Mouse (Mus musculus) urinary bladder, postnatal 14 days (tissue): ENCODE results near the gene Spdye4b.

Experiments used
- DNase-seq: peaks from one replicate; pipeline ENCODE4 v3.0.0; 2021; ENCODE audit warnings: low spot score

The Spdye4b gene

DNA sequence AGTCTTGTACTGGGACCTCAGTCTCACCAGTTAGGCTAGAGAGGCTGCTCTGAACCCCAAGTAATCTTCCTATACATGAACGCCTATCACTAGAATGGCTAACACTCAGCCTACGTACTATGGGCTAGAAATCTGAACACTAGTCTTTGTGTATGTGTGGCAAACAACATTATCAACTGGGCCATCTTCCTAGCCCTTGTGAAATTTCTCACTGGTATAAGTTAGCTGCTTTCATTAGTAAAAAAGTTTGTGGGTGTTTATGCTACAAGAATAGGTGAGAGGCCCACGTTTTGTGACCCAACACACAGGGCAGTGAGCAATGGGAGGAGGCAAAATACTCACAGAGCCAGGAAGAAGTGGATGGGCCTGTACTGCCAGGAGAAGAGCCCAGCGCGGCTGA, 40.2 kb downstream of the Spdye4b start:
- no peak for DNase-seq

DNA sequence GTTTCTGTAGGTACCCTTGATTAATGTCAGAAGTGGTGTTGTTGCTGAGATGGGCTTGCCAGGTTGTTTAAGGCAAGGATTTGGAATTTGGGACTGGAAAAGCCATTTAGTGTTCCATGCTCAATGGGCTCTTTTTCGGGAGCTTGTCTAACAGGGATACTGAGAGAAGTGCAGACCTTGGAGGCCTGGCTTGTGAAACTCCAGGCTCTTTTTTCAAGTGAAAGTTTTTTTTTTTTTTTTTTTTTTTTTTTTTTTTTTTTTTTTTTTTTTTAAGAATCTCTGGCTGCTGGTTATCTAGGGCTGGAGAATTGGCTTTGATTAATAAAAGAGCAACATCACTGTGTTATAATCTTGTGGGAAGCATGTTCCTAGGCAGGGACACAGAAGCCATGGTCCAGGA, 41.5 kb downstream of the Spdye4b start:
- no peak for DNase-seq

DNA sequence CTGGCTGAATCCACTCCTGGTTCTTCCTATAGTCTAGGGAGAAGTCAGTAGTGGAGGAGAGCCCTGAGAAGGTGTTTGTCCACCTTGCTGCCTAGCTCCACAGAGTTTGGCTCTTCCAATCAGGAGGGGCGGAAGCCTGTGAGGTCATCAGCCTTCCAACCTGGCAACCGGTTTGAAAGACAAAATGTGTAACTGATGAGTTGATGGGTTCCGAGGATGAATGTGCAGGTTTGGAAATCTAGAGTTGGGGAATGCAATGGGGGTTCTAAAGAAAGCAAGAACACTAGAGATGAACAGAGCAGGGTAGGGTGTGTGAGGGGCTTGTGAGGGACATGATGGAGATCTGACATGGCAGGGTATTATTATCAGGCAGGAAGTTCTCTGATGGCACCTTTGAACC, 46.0 kb downstream of the Spdye4b start, which contains the start of gene Spdye4a:
Spdye4a (minus strand) TSS at position 101 of the 400 bp plus-strand sequence.
- DNase-seq: no peak

DNA sequence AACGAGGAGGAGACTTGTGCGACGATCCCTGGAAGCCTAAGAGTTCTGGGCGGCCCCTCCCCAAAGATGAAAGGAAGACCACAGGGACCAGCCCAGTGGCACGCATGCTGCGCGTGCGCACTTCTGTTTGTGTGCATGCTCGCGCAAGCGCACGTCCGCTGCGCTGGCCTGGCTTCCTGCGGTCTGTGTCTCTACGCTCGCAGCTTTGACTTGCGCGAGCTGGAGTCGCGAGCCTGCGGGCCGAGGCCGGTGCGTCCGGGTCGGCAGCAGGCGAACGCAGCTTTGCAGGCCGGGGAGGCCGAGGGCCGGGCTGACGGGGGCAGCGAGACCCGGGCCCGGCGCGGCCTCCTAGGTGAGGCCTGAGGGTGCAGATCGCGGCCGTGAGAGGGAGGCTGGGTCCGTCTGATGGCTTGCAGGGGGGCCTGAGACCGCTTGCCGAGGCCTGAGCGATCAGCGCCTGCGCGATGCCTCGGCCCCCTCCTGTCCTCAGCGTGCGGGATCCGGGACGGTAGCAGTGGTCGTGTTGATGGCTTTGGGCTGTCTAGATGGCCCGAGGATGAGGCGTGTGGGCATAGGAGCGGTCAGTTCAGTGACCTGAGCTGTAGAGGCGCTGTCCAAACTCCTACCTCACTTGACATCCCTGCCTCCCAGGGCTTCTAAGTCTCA, 54.3 kb downstream of the Spdye4b start, which contains the start of gene Zfp12:
Zfp12 (plus strand) TSS at position 136 of the 666 bp plus-strand sequence.
- peak; percentile 93 for DNase-seq

DNA sequence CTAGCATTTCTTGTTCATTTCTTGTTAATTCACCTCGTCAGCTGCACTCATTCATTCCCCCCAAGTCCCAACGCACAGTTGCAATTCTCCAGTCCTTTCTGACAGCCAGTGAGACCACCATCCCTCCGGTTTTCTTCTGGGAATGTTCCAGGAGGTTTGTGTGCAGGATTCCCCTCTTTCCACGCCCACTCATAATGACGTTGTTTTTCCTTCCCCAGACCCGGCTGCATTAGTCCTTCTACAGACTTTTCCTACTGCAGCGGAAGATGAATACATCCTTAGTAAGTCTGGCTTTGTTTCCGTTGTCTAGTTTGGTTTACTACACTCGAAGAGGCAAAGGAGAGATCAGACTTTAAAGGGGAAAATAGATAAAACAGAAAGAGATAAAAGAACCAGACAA, 55.2 kb downstream of the Spdye4b start:
- DNase-seq: no peak

DNA sequence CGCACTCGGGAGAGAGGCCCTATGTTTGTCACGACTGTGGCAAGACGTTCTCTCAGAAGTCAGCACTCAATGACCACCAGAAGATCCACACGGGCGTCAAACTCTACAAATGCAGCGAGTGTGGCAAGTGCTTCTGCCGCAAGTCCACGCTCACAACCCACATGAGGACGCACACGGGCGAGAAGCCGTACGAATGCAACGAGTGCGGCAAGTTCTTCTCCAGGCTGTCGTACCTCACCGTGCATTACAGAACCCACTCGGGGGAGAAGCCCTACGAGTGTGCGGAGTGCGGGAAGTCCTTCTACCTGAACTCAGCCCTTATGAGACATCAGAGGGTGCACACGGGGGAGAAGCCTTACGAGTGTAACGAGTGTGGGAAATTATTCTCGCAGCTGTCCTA, 64.1 kb downstream of the Spdye4b start:
- no peak for DNase-seq

DNA sequence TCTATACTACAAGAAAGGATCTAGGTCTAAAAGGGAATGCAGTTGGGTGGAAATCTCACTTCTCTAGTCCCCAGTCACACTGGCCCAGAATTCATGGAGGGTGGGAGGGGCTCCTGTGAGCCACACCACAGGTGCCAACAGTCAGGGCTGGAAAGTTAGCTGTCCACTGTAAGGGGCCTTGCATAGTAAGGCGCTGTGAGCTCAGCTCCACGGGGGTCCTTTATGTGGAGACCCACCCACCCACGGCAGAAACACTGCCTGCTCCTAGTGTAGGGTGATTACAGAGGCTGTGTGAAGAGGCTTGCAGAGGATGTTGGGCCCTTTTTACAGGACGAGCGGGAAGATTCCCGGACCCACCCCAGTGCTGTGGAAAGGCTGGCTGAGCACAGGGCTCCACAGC, 71.2 kb downstream of the Spdye4b start:
- no peak for DNase-seq

DNA sequence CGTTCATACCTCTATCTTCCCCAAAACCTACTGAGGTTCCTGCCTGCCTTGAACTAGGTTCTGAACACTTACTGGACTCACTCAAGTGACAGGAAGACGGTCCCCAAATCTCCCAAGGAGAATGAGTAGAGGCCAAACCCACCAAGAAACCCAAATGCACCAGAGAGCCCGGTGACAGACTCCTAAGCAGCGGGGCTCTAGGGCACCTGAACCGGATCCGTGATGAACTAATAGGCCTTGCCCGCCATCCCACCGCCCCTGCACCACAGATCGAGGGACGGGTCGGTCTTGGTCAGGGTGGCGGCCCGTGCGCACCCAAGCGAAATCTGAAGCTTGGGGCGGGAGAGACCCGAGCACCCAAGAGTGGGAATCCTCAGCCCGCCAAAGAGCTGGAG, 72.0 kb downstream of the Spdye4b start:
- DNase-seq: no peak

DNA sequence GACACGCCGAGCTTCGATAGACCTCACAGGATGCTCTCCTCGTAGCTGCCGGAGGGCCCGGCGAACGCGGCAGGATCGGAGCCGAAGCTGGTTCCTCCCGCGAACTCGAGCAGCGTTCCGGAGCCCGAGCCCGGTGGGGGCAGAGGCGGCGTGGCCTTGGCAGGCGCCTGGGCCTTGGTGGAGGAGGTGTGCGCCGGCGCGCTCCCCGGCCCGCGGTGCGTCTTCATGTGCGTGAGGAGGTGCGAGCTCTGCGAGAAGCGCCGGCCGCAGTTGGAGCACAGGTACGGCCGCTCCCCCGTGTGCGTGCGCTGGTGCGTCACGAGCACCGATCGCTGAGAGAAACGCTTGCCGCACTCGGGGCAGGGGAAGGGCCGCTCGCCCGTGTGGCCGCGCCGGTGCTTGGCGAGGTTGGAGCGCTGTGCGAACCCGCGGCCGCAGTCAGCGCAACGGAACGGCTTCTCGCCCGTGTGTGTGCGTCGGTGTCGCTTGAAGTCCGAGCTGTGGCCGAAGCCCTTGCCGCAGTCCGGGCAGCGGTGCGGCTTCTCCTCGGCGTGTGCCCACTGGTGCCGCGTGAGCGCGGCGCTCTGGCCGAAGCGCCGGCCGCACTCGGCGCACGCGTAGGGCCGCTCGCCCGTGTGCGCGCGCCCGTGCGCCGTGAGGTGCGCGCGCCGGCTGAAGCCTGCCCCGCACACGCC, 72.5 kb downstream of the Spdye4b start:
- DNase-seq: no peak

DNA sequence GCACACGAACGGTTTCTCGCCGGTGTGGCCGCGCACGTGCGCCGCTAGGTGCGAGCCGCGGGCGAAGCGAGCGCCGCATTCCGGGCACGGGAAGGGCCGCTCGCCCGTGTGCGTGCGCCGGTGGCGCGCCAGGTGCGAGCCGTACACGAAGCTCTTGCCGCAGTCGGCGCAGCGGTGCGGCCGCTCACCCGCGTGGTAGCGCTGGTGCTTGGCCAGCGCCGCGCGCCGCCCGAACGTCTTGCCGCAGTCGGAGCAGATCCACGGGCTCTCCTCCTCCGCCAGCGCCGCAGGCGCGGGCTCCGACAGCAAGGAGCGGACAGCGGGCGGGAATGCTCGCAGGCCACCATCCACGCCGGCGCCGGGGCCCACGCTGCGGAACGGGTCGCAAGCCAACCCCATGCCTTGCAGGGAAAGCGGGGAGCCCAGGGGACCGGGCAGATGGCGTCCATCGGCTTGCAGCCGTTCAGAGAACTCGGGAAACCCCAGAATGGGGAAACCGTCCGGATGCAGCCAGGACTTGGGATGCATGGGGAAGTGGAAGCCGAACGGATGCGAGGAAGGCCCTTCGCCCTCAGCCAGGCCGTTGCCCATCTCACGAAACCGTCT, 73.2 kb downstream of the Spdye4b start:
- no peak for DNase-seq
